20 mouse cellular contexts compared by ENCODE assay signal in genomic region chr7:80816641-80817040, GRCm38 (mm10).
"Had no signal": no experiment of that assay in that cellular context is flagged by ENCODE, and none has a peak within 500 bp of the region (broad histone marks: within the 10 kb centered on the region; RNA-seq: fewer than 3 reads in every experiment).

No protein-coding gene starts in this region.

- H3K9ac ChIP-seq: liver, embryonic 15.5 days; liver, postnatal 0 days; lung, embryonic 14.5 days; midbrain, embryonic 13.5 days; midbrain, embryonic 15.5 days; neural tube, embryonic 13.5 days; neural tube, embryonic 15.5 days had no signal

- H3K4me2 ChIP-seq: liver, embryonic 15.5 days; lung, embryonic 14.5 days; midbrain, embryonic 11.5 days; midbrain, embryonic 13.5 days; midbrain, embryonic 15.5 days; neural tube, embryonic 13.5 days; neural tube, embryonic 15.5 days had no signal

- ATAC-seq: liver, postnatal 0 days; midbrain, embryonic 13.5 days; midbrain, embryonic 15.5 days had no signal

- H3K4me3 ChIP-seq: liver, embryonic 15.5 days; megakaryocyte, embryonic 14.5 days; midbrain, embryonic 13.5 days; midbrain, embryonic 15.5 days; neural tube, embryonic 13.5 days; neural tube, embryonic 15.5 days had no signal

- H3K27ac ChIP-seq: liver, embryonic 15.5 days; macrophage; midbrain, embryonic 13.5 days; midbrain, embryonic 15.5 days; neural tube, embryonic 13.5 days; neural tube, embryonic 15.5 days had no signal

- H3K27me3 ChIP-seq: liver, embryonic 15.5 days; midbrain, embryonic 13.5 days; midbrain, embryonic 15.5 days; neural tube, embryonic 13.5 days; neural tube, embryonic 15.5 days had no signal

- DNase-seq: liver, postnatal 0 days; lung, embryonic 14.5 days; lung, postnatal 14 days; lung, postnatal 36 days; retina, postnatal 1 day; right cerebral cortex, adult 18-20 months; right cerebral cortex, postnatal 25 days; right cerebral cortex, postnatal 4 days; spleen, adult 18-20 months; thymus, adult 18-20 months; thymus, postnatal 14 days; thymus, postnatal 4 days had no signal

- H3K9me3 ChIP-seq: liver, embryonic 15.5 days; megakaryocyte, embryonic 14.5 days; midbrain, embryonic 13.5 days; midbrain, embryonic 15.5 days; neural tube, embryonic 13.5 days; neural tube, embryonic 15.5 days had no signal

- H3K4me1 ChIP-seq: liver, embryonic 15.5 days; midbrain, embryonic 13.5 days; midbrain, embryonic 15.5 days; neural tube, embryonic 13.5 days; neural tube, embryonic 15.5 days had no signal

- H3K36me3 ChIP-seq: liver, embryonic 15.5 days; midbrain, embryonic 13.5 days; midbrain, embryonic 15.5 days; neural tube, embryonic 13.5 days; neural tube, embryonic 15.5 days had no signal
